In genomic region chr7:65235701-65236100, GRCm38 (mm10) we compare ENCODE assay signal across 35 mouse cellular contexts.
A peak's percentile ranks its signal among the peaks of the same experiment; 100 is the strongest.
DNase-seq lines count a peak whose midpoint lies in the region; ATAC-seq lines count a peak whose summit lies in the region.
"Had no signal": no experiment of that assay in that cellular context is flagged by ENCODE, and none has a peak within 500 bp of the region (broad histone marks: within the 10 kb centered on the region; RNA-seq: fewer than 3 reads in every experiment).

No protein-coding gene starts in this region.

- no peak overlapping the region for H3K27ac ChIP-seq in forebrain, embryonic 14.5 days (ENCODE audit: low read depth, low read length)
- H3K27ac ChIP-seq: embryonic facial prominence, embryonic 12.5 days; forebrain, embryonic 15.5 days; hindbrain, embryonic 12.5 days; hindbrain, postnatal 0 days; intestine, embryonic 15.5 days; kidney, postnatal 0 days; limb, embryonic 10.5 days; limb, embryonic 15.5 days; liver, embryonic 13.5 days; midbrain, embryonic 12.5 days; neural tube, embryonic 13.5 days; stomach, embryonic 15.5 days had no signal

- no peak overlapping the region for H3K4me2 ChIP-seq in forebrain, embryonic 14.5 days (ENCODE audit: low read length)
- H3K4me2 ChIP-seq: embryonic facial prominence, embryonic 12.5 days; forebrain, embryonic 15.5 days; heart, embryonic 11.5 days; hindbrain, embryonic 12.5 days; intestine, embryonic 15.5 days; limb, embryonic 15.5 days; liver, embryonic 13.5 days; midbrain, embryonic 12.5 days; neural tube, embryonic 13.5 days; stomach, embryonic 15.5 days had no signal

- no peak for ATAC-seq in forebrain, embryonic 14.5 days
- ATAC-seq: forebrain, embryonic 15.5 days; hindbrain, postnatal 0 days; intestine, embryonic 15.5 days; lung, postnatal 0 days; Patski had no signal

- H3K4me1 ChIP-seq in forebrain, embryonic 14.5 days (ENCODE audit: control insufficient read depth, insufficient read depth, low read length), result no peaks in the 10 kb centered on the region
- H3K4me1 ChIP-seq: embryonic facial prominence, embryonic 12.5 days; forebrain, embryonic 15.5 days; hindbrain, embryonic 12.5 days; intestine, embryonic 15.5 days; liver, embryonic 13.5 days; megakaryocyte, embryonic 14.5 days; midbrain, embryonic 12.5 days; neural tube, embryonic 13.5 days; stomach, embryonic 15.5 days had no signal

- H3K4me3 ChIP-seq in forebrain, embryonic 14.5 days (ENCODE audit: low read depth, low read length), result no peak overlapping the region
- H3K4me3 ChIP-seq: embryonic facial prominence, embryonic 12.5 days; forebrain, embryonic 15.5 days; hindbrain, embryonic 12.5 days; intestine, embryonic 15.5 days; limb, embryonic 10.5 days; limb, embryonic 15.5 days; liver, embryonic 13.5 days; megakaryocyte, embryonic 14.5 days; midbrain, embryonic 12.5 days; neural tube, embryonic 13.5 days; stomach, embryonic 15.5 days had no signal

- H3K36me3 ChIP-seq in forebrain, embryonic 14.5 days (ENCODE audit: control insufficient read depth, insufficient read depth, low read length), result no peaks in the 10 kb centered on the region
- H3K36me3 ChIP-seq: embryonic facial prominence, embryonic 12.5 days; forebrain, embryonic 15.5 days; hindbrain, embryonic 12.5 days; intestine, embryonic 15.5 days; limb, embryonic 10.5 days; limb, embryonic 15.5 days; liver, embryonic 13.5 days; midbrain, embryonic 12.5 days; neural tube, embryonic 13.5 days; stomach, embryonic 15.5 days had no signal

- H3K9ac ChIP-seq in forebrain, embryonic 14.5 days (ENCODE audit: low read length), result no peak overlapping the region
- H3K9ac ChIP-seq: embryonic facial prominence, embryonic 12.5 days; forebrain, embryonic 15.5 days; hindbrain, embryonic 12.5 days; intestine, embryonic 15.5 days; limb, embryonic 15.5 days; liver, embryonic 13.5 days; midbrain, embryonic 12.5 days; neural tube, embryonic 13.5 days; stomach, embryonic 15.5 days had no signal

- DNase-seq in layer of hippocampus, adult 11-12 months (ENCODE audit: low spot score), result peak; percentile 37
- DNase-seq in layer of hippocampus, adult 9-10 months (ENCODE audit: low spot score), result no peak
- DNase-seq in left cerebral cortex, adult 9 months (ENCODE audit: low spot score in 2 of 2), result peak; percentile 37 to 45
- no peak for DNase-seq in left cerebral cortex, adult 11 months (ENCODE audit: low spot score)
- peak; percentile 72 for DNase-seq in brain, adult 2 months (ENCODE audit: low read depth, low spot score)
- DNase-seq in layer of hippocampus, adult 9-11 months, result peak; percentile 64
- no peak for DNase-seq in urinary bladder, postnatal 10 days (ENCODE audit: low spot score)
- DNase-seq in forebrain, embryonic 14.5 days (ENCODE audit: low spot score), result no peak
- DNase-seq: adrenal gland, postnatal 10 days; cerebellum, adult 11 months; cerebellum, adult 9-11 months; embryo, embryonic 11 days; gastrocnemius, postnatal 14 days; heart, postnatal 36 days; kidney, adult 2 months; kidney, postnatal 4 days; liver, embryonic 13.5 days; lung, adult 18-20 months; lung, postnatal 4 days; thymus, postnatal 14 days had no signal

- H3K27me3 ChIP-seq in forebrain, embryonic 14.5 days (replicated peaks; ENCODE audit: control insufficient read depth, insufficient read depth, low read length), result no peaks in the 10 kb centered on the region
- H3K27me3 ChIP-seq: embryonic facial prominence, embryonic 12.5 days; forebrain, embryonic 15.5 days; hindbrain, embryonic 12.5 days; intestine, embryonic 15.5 days; limb, embryonic 15.5 days; liver, embryonic 13.5 days; megakaryocyte, embryonic 14.5 days; midbrain, embryonic 12.5 days; neural tube, embryonic 13.5 days; Patski; stomach, embryonic 15.5 days had no signal

- WGBS in forebrain, embryonic 14.5 days, result 77% methylated on average over 3 of the region's 3 CpGs

- H3K9me3 ChIP-seq in forebrain, embryonic 14.5 days (replicated peaks; ENCODE audit: control insufficient read depth, low read length), result no peaks in the 10 kb centered on the region
- H3K9me3 ChIP-seq: embryonic facial prominence, embryonic 12.5 days; forebrain, embryonic 15.5 days; hindbrain, embryonic 12.5 days; intestine, embryonic 15.5 days; limb, embryonic 10.5 days; limb, embryonic 15.5 days; liver, embryonic 13.5 days; midbrain, embryonic 12.5 days; stomach, embryonic 15.5 days had no signal

Comparison
In these comparisons a context has a peak if more than half of its experiments do, and no peak if none do; other contexts are left out.
1. DNase-seq: peak in layer of hippocampus, adult 11-12 months (single experiment), left cerebral cortex, adult 9 months (2 of 2), brain, adult 2 months (single experiment) and layer of hippocampus, adult 9-11 months (single experiment); none in layer of hippocampus, adult 9-10 months (single experiment), left cerebral cortex, adult 11 months (single experiment), urinary bladder, postnatal 10 days (single experiment) and forebrain, embryonic 14.5 days (single experiment).